Mouse (Mus musculus): Measurements from ENCODE around the gene Sfrp2.

DNA sequence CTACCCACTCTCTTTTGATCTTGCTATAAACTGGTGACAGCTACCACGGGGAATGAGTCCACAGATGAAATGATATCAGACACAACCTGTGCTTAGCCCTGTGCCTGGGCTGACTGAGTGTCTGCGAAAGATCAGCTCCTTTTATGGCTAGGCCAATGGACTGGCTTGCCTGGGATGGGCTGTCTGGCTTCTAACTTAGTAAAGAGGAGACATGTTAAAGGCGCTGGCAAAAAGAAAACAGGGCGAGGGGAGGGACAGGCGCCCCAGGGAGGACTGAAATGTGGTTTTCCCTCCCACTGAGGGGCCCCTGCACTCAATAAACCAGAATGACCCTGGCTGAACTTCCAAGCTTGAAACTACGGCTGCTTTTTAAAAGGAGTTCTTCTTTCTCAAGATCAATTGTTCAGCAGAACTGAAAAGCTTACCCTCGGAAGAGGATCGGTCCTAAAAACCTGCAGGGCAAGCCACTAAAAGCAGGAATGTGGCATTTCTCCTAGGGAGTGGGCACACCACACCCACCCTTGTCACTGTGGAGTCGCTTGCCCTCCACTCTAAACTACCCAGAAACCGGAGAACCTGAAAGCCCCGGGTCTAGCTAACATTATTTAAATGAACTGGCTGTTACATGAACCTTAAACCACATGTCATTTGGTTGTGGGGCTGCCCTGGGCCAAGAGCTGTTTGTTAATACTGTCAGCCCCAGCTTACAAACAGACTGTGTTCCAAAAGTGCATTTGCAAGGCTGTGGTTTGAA lies 17.8 kb downstream of the Sfrp2 start:
- TF ChIP-seq POLR2A (IDR thresholded peaks at IDR 0.05; ENCODE audit: control insufficient read depth in 1 of 2, insufficient read depth in 1 of 2, low read depth in 1 of 2, low read length in 2 of 2, poor library complexity in 1 of 2) (no peak), ZKSCAN1 (IDR thresholded peaks at IDR 0.05; ENCODE audit: low read depth, low read length) (no peak), POLR2AphosphoS5 (IDR thresholded peaks at IDR 0.05; ENCODE audit: borderline replicate concordance, low read depth, low read length) (no peak), ZNF384 (IDR thresholded peaks at IDR 0.05; ENCODE audit: low read depth, low read length) (no peak), CTCF (IDR thresholded peaks at IDR 0.05 in 2 of 3, conservative IDR thresholded peaks at IDR 0.05 in 1 of 3; ENCODE audit: control insufficient read depth in 1 of 3, insufficient read depth in 1 of 3, low read depth in 2 of 3, low read length in 3 of 3, poor library complexity in 1 of 3, severe bottlenecking in 1 of 3) (no peak), TAL1 (IDR thresholded peaks at IDR 0.05; ENCODE audit: low read length) (no peak)
